Mouse (Mus musculus) E14TG2a.4 (cell line): ENCODE measurements at regions not wholly inside any gene's neighbourhood (a gene's known extent, or its start where the extent isn't known, plus 50 kb on each side); places are given as distances from the start of the nearest gene placed in this dataset.

ENCODE experiments used
- H3K27me3 ChIP-seq: 2 replicates; pipeline ENCODE4 v1.6.1; 2014; ENCODE audit warnings: low read length, control low read depth; ENCODE audit not compliant: insufficient read depth
- H3K36me3 ChIP-seq: 2 replicates; pipeline ENCODE4 v1.6.1; 2014; ENCODE audit warnings: low read length, control low read depth; ENCODE audit not compliant: insufficient read depth
- H3K4me1 ChIP-seq: replicated peaks from 2 replicates; pipeline ENCODE4 v1.6.1; 2014; ENCODE audit warnings: low read depth, low read length, control low read depth
- H3K4me3 ChIP-seq: replicated peaks from 2 replicates; pipeline ENCODE4 v1.5.1; 2014; ENCODE audit warnings: mild to moderate bottlenecking, low read length
- H3K9me3 ChIP-seq: 2 replicates; pipeline ENCODE4 v1.6.1; 2014; ENCODE audit warnings: low read length, control low read depth
- CTCF ChIP-seq: conservative IDR thresholded peaks from 2 replicates; pipeline ENCODE4 v1.5.1; 2014; ENCODE audit warnings: low read length
- NANOG ChIP-seq: IDR thresholded peaks from 2 replicates; pipeline ENCODE4 v1.6.1; 2014; ENCODE audit warnings: borderline replicate concordance, low read length, mixed read lengths
- POU5F1 ChIP-seq: IDR thresholded peaks from 2 replicates; pipeline ENCODE4 v1.6.1; 2014; ENCODE audit warnings: low read length, borderline replicate concordance

- H3K4me1 ChIP-seq = 0 out of 2 replicates have a peak, but pooled peaks cover 3% of the 10 kb centered on the region
- no peaks in the 10 kb centered on the region for H3K36me3 ChIP-seq
- H3K27me3 ChIP-seq = peaks cover 10% of the 10 kb centered on the region
- H3K4me3 ChIP-seq = no peak overlapping the region
- TF ChIP-seq POU5F1 (no peak), CTCF (no peak), NANOG (no peak)
- peaks cover under 1% of the 10 kb centered on the region; the same call in 1 of the 2 replicates for H3K9me3 ChIP-seq
These were observed 54.0 kb upstream of the Boc start for GRCm38 (mm10) chr16:44612676-44613075.

- peaks cover 11% of the 10 kb centered on the region for H3K9me3 ChIP-seq
- TF ChIP-seq CTCF (no peak), POU5F1 (no peak), NANOG (no peak)
- H3K27me3 ChIP-seq = peaks cover 10% of the 10 kb centered on the region
- H3K36me3 ChIP-seq = no peaks in the 10 kb centered on the region
- 0 out of 2 replicates have a peak, but pooled peaks cover 3% of the 10 kb centered on the region for H3K4me1 ChIP-seq
- no peak overlapping the region for H3K4me3 ChIP-seq
These were observed 52.8 kb upstream of the Boc start for GRCm38 (mm10) chr16:44611525-44611924.

GRCm38 (mm10) chr16:44608586-44608985, 49.9 kb upstream of the Boc start:
- Histone ChIP-seq H3K4me1 (no peaks in the 10 kb centered on the region), H3K27me3 (peaks cover 7% of the 10 kb centered on the region), H3K36me3 (no peaks in the 10 kb centered on the region), H3K4me3 (no peak overlapping the region), H3K9me3 (peaks cover 17% of the 10 kb centered on the region)
- TF ChIP-seq NANOG (no peak), POU5F1 (no peak), CTCF (no peak)
